Mouse (Mus musculus) C2C12 (cell line): Measurements from ENCODE around the gene Tspan2.

Experiments
- CEBPB ChIP-seq: IDR thresholded peaks from one replicate; pipeline ENCODE4 v1.6.1; 2011; ENCODE audit warnings: low read depth, mild to moderate bottlenecking, control low read depth, moderate library complexity
- CTCF ChIP-seq: IDR thresholded peaks from one replicate; pipeline ENCODE4 v1.5.1; 2011; ENCODE audit not compliant: control insufficient read depth, insufficient read depth, insufficient read length
- MAX ChIP-seq: IDR thresholded peaks from one replicate; pipeline ENCODE4 v1.6.1; 2011; ENCODE audit warnings: mild to moderate bottlenecking, control low read depth
- MYOD1 ChIP-seq: IDR thresholded peaks from one replicate; pipeline ENCODE4 v1.6.1; 2011; ENCODE audit warnings: low read depth; ENCODE audit not compliant: control insufficient read depth, insufficient read length
- MYOG ChIP-seq: IDR thresholded peaks from one replicate; pipeline ENCODE4 v1.6.1; 2011; ENCODE audit not compliant: control insufficient read depth, insufficient read length; ENCODE audit errors: extremely low read depth
- USF1 ChIP-seq: IDR thresholded peaks from one replicate; pipeline ENCODE4 v1.6.1; 2011; ENCODE audit warnings: low read depth, mild to moderate bottlenecking, control low read depth, moderate library complexity

DNA sequence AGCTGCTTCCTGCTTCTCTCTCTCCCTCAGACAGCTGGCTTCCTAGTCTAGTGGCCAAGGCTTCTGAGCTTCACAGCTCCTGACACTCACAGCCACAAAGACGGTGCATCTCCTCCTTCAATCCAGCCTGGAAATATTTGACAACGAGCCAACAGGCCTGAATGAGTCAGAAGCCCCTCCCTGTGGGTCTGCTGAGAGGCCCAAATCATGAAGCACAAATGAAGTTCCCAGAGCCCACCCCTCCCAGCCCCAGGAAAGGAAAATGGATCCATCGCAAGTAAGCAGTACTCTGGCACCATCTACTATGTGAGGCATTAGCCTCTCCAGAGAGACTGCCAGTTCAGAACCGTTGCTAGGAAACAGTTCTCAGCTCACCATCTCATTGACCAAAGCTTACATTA, 30.3 kb upstream of the Tspan2 start:
- TF ChIP-seq CTCF (no peak), MYOG (no peak), MAX (no peak), MYOD1 (no peak), CEBPB (no peak), USF1 (no peak)
